Mouse (Mus musculus): ENCODE results near the gene Mapk10. TPM values are rescaled to one million over a fixed set of nuclear protein-coding genes. Genes with fewer than 3 reads are reported as not detected.
"Not testable (repeated sequence)": the region's sequence is repeated elsewhere in the genome, so short reads cannot be mapped to it uniquely, and the experiment has no call there.

The Mapk10 gene
- total RNA-seq, 1 experiment from 2014 or later: 9.8 TPM

- DNase-seq: no peak
These were observed 246.7 kb downstream of the Mapk10 start for GRCm38 (mm10) chr5:102964396-102964795.

- no peak for DNase-seq
These were observed 257.7 kb downstream of the Mapk10 start for GRCm38 (mm10) chr5:102953414-102953813.

- no peak for DNase-seq
These were observed 258.2 kb downstream of the Mapk10 start for GRCm38 (mm10) chr5:102952918-102953317.

- DNase-seq: no peak
These were observed 263.9 kb downstream of the Mapk10 start for GRCm38 (mm10) chr5:102947061-102947711.

DNA sequence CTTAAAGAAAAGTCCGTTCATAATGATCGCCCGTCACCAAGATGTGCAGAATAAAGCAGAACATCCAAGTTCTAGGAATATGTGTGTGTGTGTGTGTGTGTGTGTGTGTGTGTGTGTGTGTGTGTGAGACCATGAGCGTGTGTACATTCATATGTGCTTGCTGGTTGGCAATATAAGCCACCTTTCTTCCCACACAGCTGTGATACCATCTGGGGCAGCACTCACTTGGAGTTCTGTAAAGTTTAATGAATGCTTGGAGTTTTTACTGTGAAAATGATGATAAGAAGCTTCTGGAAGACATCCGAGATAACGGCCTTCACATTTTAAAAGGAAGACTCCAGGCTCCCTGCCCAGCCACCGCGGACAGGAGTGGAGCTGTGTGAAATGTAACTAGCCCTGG is 264.5 kb downstream of the Mapk10 start:
- peak; percentile 10 for DNase-seq

GRCm38 (mm10) chr5:102943864-102944630 is 267.1 kb downstream of the Mapk10 start:
- DNase-seq: peak; percentile 53

GRCm38 (mm10) chr5:102930161-102930560 is 281.0 kb downstream of the Mapk10 start:
- no peak for DNase-seq

GRCm38 (mm10) chr5:102926786-102927185 is 284.3 kb downstream of the Mapk10 start:
- no peak for DNase-seq

DNA sequence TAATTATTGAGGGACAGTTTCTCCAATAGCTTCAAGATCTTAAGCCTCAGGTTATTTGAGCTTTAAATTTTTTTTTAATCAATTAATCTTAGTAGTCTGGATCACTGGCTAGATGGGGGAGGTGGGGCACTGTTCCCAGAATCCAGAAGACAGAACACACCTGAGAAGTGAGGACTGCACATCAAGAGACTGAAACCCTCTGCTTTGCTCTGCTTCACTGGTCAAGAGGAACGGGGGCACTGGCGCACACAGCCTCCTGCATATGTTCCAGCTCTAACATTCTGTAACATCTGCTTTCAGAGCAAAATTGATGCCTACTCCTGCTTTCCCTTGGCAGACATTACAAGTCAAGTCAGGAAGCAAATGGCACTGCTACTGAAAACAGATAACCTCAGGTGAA is 290.9 kb downstream of the Mapk10 start:
- DNase-seq: no peak

GRCm38 (mm10) chr5:102905441-102906211 is 305.5 kb downstream of the Mapk10 start:
- no peak for DNase-seq

GRCm38 (mm10) chr5:102904066-102904465 is 307.1 kb downstream of the Mapk10 start:
- DNase-seq: no peak

DNA sequence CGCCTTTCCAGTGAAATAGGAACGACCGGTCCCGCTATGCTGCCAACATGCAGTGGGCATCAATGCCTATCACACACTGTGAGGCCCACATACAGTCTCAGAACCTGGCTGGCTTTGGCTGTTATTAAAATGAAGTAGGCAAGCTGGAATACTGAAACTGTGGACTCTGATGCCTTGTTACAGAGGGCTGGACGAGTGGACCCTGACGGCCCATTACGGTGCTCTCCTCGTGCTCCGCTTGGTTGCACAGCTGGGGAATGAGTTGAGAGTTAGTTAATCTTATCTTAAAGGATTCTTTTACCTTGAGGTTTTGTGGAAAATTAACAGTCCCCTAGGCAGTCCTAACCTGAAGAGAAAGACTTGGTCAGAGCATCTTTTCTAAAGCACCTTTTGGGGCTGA is 307.6 kb downstream of the Mapk10 start:
- DNase-seq: no peak

- no peak for DNase-seq
These were observed 310.0 kb downstream of the Mapk10 start for GRCm38 (mm10) chr5:102901176-102901575.

DNA sequence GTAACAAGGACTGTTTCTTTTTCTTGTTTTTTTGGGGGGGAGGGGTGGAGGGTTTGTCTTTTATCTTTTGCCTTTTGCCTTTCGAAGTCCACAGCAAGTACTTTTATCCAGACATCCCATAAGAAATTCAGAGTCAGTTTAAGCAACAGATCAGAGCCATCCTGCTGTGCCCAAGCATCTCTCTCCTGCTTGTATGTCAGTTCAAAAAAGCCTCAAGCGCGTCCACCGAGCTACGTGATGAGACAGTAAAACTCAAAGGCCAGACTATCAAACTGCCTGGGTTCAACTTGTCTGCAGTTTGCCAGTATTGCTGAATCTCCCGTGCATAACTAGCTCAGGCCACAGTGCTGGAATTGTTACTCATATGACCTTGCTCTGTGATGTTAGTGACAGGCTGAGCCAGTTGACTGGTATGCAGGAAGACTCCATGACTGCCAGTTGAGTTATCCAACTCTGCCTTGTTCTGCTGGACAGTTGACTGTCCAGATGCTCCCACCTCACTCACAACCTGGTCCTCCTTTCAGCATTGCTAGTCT is 311.4 kb downstream of the Mapk10 start:
- DNase-seq: peak; percentile 27

GRCm38 (mm10) chr5:102898301-102898700 is 312.8 kb downstream of the Mapk10 start:
- DNase-seq: no peak

DNA sequence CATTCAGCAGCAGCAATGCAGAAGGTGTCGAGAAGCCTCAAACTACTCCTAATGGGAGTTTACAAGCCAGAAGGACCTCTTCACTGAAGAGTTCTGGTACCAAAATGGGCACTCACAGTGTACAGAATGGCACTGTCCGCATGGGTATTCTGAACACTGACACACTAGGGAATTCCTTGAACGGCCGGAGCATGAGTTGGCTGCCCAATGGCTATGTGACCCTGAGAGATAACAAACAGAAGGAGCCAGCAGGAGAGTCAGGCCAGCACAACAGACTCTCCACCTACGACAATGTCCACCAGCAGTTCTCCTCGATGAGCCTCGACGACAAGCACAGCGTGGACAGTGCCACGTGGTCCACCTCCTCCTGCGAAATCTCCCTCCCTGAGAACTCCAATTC is 318.9 kb downstream of the Mapk10 start:
- peak; percentile 56 for DNase-seq

DNA sequence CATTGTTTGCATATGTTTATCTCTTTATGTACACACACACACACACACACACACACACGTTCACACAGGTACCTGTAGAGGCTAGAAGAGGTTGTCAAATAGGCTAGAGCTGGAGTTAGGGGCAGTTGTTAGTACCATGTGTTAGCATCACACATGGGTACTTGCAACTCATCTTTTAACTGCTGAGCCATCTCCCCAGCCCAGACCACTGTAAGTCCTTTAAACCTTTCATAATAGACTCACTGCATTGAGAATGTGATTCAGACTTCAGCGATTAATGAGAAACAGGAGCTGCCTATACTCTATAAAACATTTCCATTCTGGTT is 322.0 kb downstream of the Mapk10 start:
- no peak for DNase-seq

- DNase-seq: no peak
These were observed 322.5 kb downstream of the Mapk10 start for GRCm38 (mm10) chr5:102888482-102889162.

DNA sequence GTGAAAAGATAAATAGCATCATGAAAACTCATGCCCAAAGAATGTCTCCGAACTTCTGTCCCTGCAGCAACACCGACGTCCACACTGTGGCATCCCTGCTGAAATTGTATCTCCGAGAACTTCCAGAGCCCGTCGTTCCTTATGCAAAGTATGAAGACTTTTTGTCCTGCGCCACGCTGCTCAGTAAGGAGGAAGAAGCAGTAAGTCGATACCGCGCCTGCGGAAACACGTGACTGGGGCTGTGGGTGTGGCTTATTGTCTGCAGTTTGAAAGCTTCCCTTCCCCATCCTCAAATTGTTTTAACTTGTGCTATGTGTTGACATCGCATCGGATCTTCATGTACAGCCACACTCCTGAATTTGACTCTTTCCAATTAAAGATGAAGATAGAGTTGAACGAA is 335.5 kb downstream of the Mapk10 start:
- no peak for DNase-seq

- peak; percentile 56 for DNase-seq
These were observed 336.4 kb downstream of the Mapk10 start for GRCm38 (mm10) chr5:102874605-102875298.

DNA sequence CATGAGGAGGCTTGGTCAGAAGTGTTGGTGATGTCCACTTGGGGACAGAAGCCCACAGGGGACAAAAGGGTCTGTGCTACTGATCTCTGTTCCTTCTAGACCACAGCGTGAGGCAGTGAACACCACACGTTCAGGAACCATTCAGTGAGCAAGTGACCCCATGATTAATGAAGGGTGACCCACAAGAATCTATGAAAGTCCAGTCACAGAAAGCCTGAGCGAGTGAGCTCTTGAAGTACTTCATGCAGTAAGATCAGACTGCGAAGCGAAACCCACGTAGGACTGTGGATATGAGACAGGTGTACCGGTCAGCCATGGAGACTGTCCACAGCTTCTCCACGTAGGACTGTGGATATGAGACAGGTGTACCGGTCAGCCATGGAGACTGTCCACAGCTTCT is 338.1 kb downstream of the Mapk10 start:
- not testable (repeated sequence) for DNase-seq

DNA sequence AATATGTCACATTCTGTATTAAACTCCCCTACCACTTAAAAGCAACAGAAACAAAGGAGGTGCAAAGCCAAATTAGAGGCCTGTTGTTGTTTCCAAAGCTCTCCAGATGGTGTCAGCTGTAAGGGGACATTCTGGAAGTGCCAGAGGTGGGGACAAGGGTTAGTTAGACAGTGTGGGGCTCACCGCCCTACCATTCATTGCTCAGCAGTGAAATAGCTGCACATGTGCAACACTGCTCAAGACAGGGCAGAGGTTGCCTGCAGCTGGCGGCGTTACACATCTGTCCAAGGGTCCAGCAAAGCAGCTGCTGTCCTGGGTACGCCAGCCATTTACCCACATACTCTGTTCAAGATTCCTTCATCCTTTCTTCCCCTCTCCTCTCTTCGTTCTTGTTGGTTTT is 342.9 kb downstream of the Mapk10 start:
- DNase-seq: no peak
